10 mouse cellular contexts compared by ENCODE assay signal in the genomic region with DNA sequence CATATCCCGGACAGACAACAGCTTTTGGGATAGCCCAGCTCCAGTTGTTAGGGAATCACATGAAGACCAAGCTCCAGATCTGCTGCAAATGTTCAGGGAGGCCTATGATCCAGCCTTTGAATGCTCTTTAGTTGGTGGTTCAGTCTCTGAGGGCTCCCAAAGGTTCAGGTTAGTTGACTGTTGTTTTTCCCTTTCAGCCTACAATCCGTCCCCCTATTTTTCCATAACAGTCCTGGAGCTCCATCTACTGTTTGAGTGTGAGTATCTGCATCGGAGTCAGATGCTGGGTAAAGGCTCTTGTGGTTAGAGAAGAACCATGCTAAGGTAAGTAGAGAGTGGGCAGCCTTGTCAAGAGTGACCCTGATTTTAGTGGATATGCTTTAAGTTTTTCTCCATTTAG. TPM values are rescaled to one million over a fixed set of nuclear protein-coding genes. Genes with fewer than 3 reads are reported as not detected.
DNase-seq lines count a peak whose midpoint lies in the region; ATAC-seq and TF ChIP-seq lines count a peak whose summit lies in the region.
"Had no signal": no experiment of that assay in that cellular context is flagged by ENCODE, and none has a peak within 500 bp of the region (broad histone marks: within the 10 kb centered on the region; RNA-seq: fewer than 3 reads in every experiment).

No protein-coding gene starts in this region.

- peak; percentile 3 to 12 for DNase-seq in layer of hippocampus, adult 2 months (ENCODE audit: low spot score in 2 of 2)
- no peak for DNase-seq in layer of hippocampus, adult 9-10 months (ENCODE audit: low spot score)
- DNase-seq in ES-CJ7 (ENCODE audit: low read depth, low spot score) = peak; percentile 54
- peak; percentile 31 for DNase-seq in embryo, embryonic 9.5 days (ENCODE audit: extremely low spot score)
- DNase-seq in kidney, postnatal 25 days = peak; percentile 8 to 26
- no peak for DNase-seq in spleen, adult 12 weeks (ENCODE audit: low spot score)
- DNase-seq in adrenal gland, adult 18-20 months (ENCODE audit: low spot score in 2 of 2) = no peak

- peak; percentile 76 for TF ChIP-seq CTCF in layer of hippocampus, adult 2 months (conservative IDR thresholded peaks at IDR 0.05)

- ATAC-seq in granulocyte monocyte progenitor cell, adult 5-6 weeks (replicated peaks; ENCODE audit: poor library complexity, severe bottlenecking) = no peak

- H3K4me3 ChIP-seq in layer of hippocampus, adult 2 months = no peak overlapping the region
- H3K4me3 ChIP-seq: limb, embryonic 12.5 days; neural tube, embryonic 15.5 days had no signal

- H3K27ac ChIP-seq in layer of hippocampus, adult 2 months = no peak overlapping the region
- H3K27ac ChIP-seq: limb, embryonic 12.5 days; neural tube, embryonic 15.5 days had no signal

RNA-seq across cellular contexts. Expression of a gene that starts 12.3 kb away (rescaled TPM):
- not detected for total RNA-seq in layer of hippocampus, adult 2 months (2021)
- not detected in 2 replicates for total RNA-seq in granulocyte monocyte progenitor cell, adult 5-6 weeks (2014; fragmentation: Nextera tagmentation)
- total RNA-seq in granulocyte monocyte progenitor cell, adult 5-6 weeks (2017) = not detected in 2 replicates
- not detected for total RNA-seq in adrenal gland, adult 18-20 months (2021)

RNA-seq across cellular contexts. Expression of a gene that starts 45.8 kb away (rescaled TPM):
- not detected for total RNA-seq in layer of hippocampus, adult 2 months (2021)
- not detected in 2 replicates for total RNA-seq in granulocyte monocyte progenitor cell, adult 5-6 weeks (2014; fragmentation: Nextera tagmentation)
- total RNA-seq in granulocyte monocyte progenitor cell, adult 5-6 weeks (2017) = not detected in 2 replicates
- total RNA-seq in adrenal gland, adult 18-20 months (2021) = not detected

RNA-seq across cellular contexts. Expression of a gene that starts 50.3 kb away (rescaled TPM):
- total RNA-seq in layer of hippocampus, adult 2 months (2021) = not detected
- not detected in 2 replicates for total RNA-seq in granulocyte monocyte progenitor cell, adult 5-6 weeks (2014; fragmentation: Nextera tagmentation)
- not detected in 2 replicates for total RNA-seq in granulocyte monocyte progenitor cell, adult 5-6 weeks (2017)
- total RNA-seq in adrenal gland, adult 18-20 months (2021) = not detected

RNA-seq across cellular contexts. Expression of a gene that starts 54.4 kb away (rescaled TPM):
- total RNA-seq in layer of hippocampus, adult 2 months (2021) = not detected
- total RNA-seq in granulocyte monocyte progenitor cell, adult 5-6 weeks (2014; fragmentation: Nextera tagmentation) = not detected in 2 replicates
- not detected in 2 replicates for total RNA-seq in granulocyte monocyte progenitor cell, adult 5-6 weeks (2017)
- total RNA-seq in adrenal gland, adult 18-20 months (2021) = not detected

Comparison
In these comparisons a context has a peak if more than half of its experiments do, and no peak if none do; other contexts are left out.
1. DNase-seq: peak in layer of hippocampus, adult 2 months (2 of 2), ES-CJ7 (single experiment), embryo, embryonic 9.5 days (single experiment) and kidney, postnatal 25 days (2 of 2); none in layer of hippocampus, adult 9-10 months (single experiment), spleen, adult 12 weeks (single experiment) and adrenal gland, adult 18-20 months (0 of 2).